Mouse (Mus musculus) kidney, postnatal 0 days (tissue): ENCODE measurements around the gene Polr2a. TPM values are rescaled to one million over a fixed set of nuclear protein-coding genes. Genes with fewer than 3 reads are reported as not detected.

ENCODE experiments used
- ATAC-seq: fragments of 200-750 bp; cut with Nextera tagmentation; replicated peaks from 2 replicates; pipeline ENCODE4 v1.8.0; 2017; ENCODE audit warnings: low read depth, moderate number of reproducible peaks, moderate TSS enrichment, moderate library complexity; ENCODE audit not compliant: low FRiP score
- DNase-seq: peaks from one replicate; pipeline ENCODE4 v3.0.0-alpha.2; 2016; ENCODE audit warnings: low spot score
- H3K27ac ChIP-seq: fragments of 300-500 bp; sonication (generic); 2 replicates; pipeline ENCODE4 v1.5.1; 2014; ENCODE audit warnings: mild to moderate bottlenecking
- H3K27me3 ChIP-seq: fragments of 300-500 bp; sonication (generic); 2 replicates; pipeline ENCODE4 v1.6.1; 2014; ENCODE audit warnings: low read length, mixed read lengths; ENCODE audit not compliant: insufficient read depth
- H3K36me3 ChIP-seq: fragments of 300-500 bp; sonication (generic); 2 replicates; pipeline ENCODE4 v1.6.1; 2014; ENCODE audit warnings: low read length, mixed read lengths; ENCODE audit not compliant: insufficient read depth
- H3K4me1 ChIP-seq: fragments of 300-500 bp; sonication (generic); replicated peaks from 2 replicates; pipeline ENCODE4 v1.6.1; 2014; ENCODE audit warnings: antibody characterized with exemption, low read length, mixed read lengths; ENCODE audit not compliant: insufficient read depth
- H3K4me2 ChIP-seq: fragments of 300-500 bp; sonication (generic); 2 replicates; pipeline ENCODE4 v1.6.1; 2014; ENCODE audit warnings: mild to moderate bottlenecking, low read length, moderate library complexity, mixed read lengths
- H3K4me3 ChIP-seq: fragments of 300-500 bp; sonication (generic); replicated peaks from 2 replicates; pipeline ENCODE4 v1.5.1; 2014; ENCODE audit warnings: low read depth, low read length
- H3K9ac ChIP-seq: fragments of 300-500 bp; sonication (generic); 2 replicates; pipeline ENCODE4 v1.6.1; 2014; ENCODE audit warnings: low read depth, low read length
- H3K9me3 ChIP-seq: fragments of 300-500 bp; sonication (generic); replicated peaks from 2 replicates; pipeline ENCODE4 v1.6.1; 2016; ENCODE audit warnings: low read length, inconsistent platforms, mixed read lengths
- CTCF ChIP-seq: IDR thresholded peaks from 2 replicates; pipeline ENCODE4 v1.5.1; 2016; ENCODE audit warnings: antibody characterized with exemption, low read depth, mild to moderate bottlenecking, moderate library complexity
- WGBS: fragments of 180-500 bp; shearing (Covaris S2); extraction: QIAGEN DNeasy Blood & Tissue Kit; methylation state at CpG from one replicate; pipeline ENCODE4 v1.1.7; 2014; 5-methylcytosine and 5-hydroxymethylcytosine counted together
- polyA plus RNA-seq: library from polyadenylated mRNA; unstranded; fragments of >200 nt; fragmentation: Nextera tagmentation; extraction: Ambion mirVana; gene quantifications from 2 replicates; pipeline ENCODE4 v1.2.1, GENCODE M21; 2015

Polr2a gene
- polyA plus RNA-seq, 1 experiment from 2014 or later: 21.0 TPM

GRCm38 (mm10) chr11:69698574-69698973, 59.9 kb downstream of the Polr2a start:
- Histone ChIP-seq H3K9me3 (no peaks in the 10 kb centered on the region), H3K4me3 (no peak overlapping the region), H3K27me3 (no peaks in the 10 kb centered on the region), H3K4me2 (no peak overlapping the region), H3K4me1 (peaks cover 9% of the 10 kb centered on the region), H3K27ac (no peak overlapping the region), H3K36me3 (no peaks in the 10 kb centered on the region), H3K9ac (no peak overlapping the region)
- TF ChIP-seq CTCF: peak; percentile 34; the same call in 1 of the 2 replicates
- 69% methylated on average over 5 of the region's 5 CpGs for WGBS
- no peak for ATAC-seq
- no peak for DNase-seq

GRCm38 (mm10) chr11:69697396-69697795, 61.0 kb downstream of the Polr2a start:
- no peaks in the 10 kb centered on the region for H3K9me3 ChIP-seq
- no peaks in the 10 kb centered on the region for H3K27me3 ChIP-seq
- H3K36me3 ChIP-seq: no peaks in the 10 kb centered on the region
- ATAC-seq (no peak), DNase-seq (no peak)
- H3K4me3 ChIP-seq: no peak overlapping the region
- 87% methylated on average over 3 of the region's 3 CpGs for WGBS
- peaks cover 14% of the 10 kb centered on the region for H3K4me1 ChIP-seq
- no peak for TF ChIP-seq CTCF
- H3K27ac ChIP-seq: no peak overlapping the region
- H3K9ac ChIP-seq: no peak overlapping the region
- H3K4me2 ChIP-seq: no peak overlapping the region

- Histone ChIP-seq H3K9ac (peak within 1 kb of the TSS; percentile 88), H3K4me1 (peaks cover 14% of the 10 kb centered on the region), H3K4me2 (peak within 1 kb of the TSS; percentile 88), H3K9me3 (no peaks in the 10 kb centered on the region), H3K27me3 (no peaks in the 10 kb centered on the region), H3K27ac (peak within 1 kb of the TSS; percentile 88), H3K36me3 (no peaks in the 10 kb centered on the region), H3K4me3 (peak within 1 kb of the TSS; percentile 63)
- peak; percentile 88 for DNase-seq
- TF ChIP-seq CTCF: peak; percentile 36; the same call in 1 of the 2 replicates
- ATAC-seq: peak; percentile 69
- 2% methylated on average over 40 of the region's 41 CpGs for WGBS
These were observed 62.9 kb downstream of the Polr2a start, which contains the start of the genes Tnfsf12 and Tnfsfm13 for GRCm38 (mm10) chr11:69695361-69696181. Gene Tnfsf12, minus strand, starts transcription at chr11:69695849. Gene Tnfsfm13, minus strand, starts transcription at chr11:69696098.

GRCm38 (mm10) chr11:69695046-69695360, 63.4 kb downstream of the Polr2a start:
- Histone ChIP-seq H3K27ac (peak overlapping the region; percentile 88), H3K9me3 (no peaks in the 10 kb centered on the region), H3K36me3 (no peaks in the 10 kb centered on the region), H3K27me3 (no peaks in the 10 kb centered on the region), H3K4me2 (peak overlapping the region; percentile 88), H3K9ac (peak overlapping the region; percentile 88), H3K4me1 (peaks cover 14% of the 10 kb centered on the region), H3K4me3 (peak overlapping the region; percentile 63)
- ATAC-seq: no peak
- TF ChIP-seq CTCF: no peak
- 28% methylated on average over 6 of the region's 6 CpGs for WGBS
- DNase-seq: no peak

- ATAC-seq (no peak), DNase-seq (no peak)
- WGBS: 50% methylated on average over 11 of the region's 11 CpGs
- Histone ChIP-seq H3K36me3 (no peaks in the 10 kb centered on the region), H3K4me3 (no peak overlapping the region), H3K27me3 (no peaks in the 10 kb centered on the region), H3K9me3 (no peaks in the 10 kb centered on the region), H3K4me1 (peaks cover 14% of the 10 kb centered on the region), H3K4me2 (no peak overlapping the region), H3K9ac (no peak overlapping the region), H3K27ac (peak overlapping the region; percentile 39; the same call in 1 of the 2 replicates)
- TF ChIP-seq CTCF: no peak
These were observed 64.9 kb downstream of the Polr2a start for GRCm38 (mm10) chr11:69693421-69693965.

GRCm38 (mm10) chr11:69692863-69693262, 65.6 kb downstream of the Polr2a start:
- DNase-seq (no peak), ATAC-seq (peak; percentile 59)
- no peak overlapping the region for H3K4me2 ChIP-seq
- no peak overlapping the region for H3K9ac ChIP-seq
- WGBS: 80% methylated on average over 6 of the region's 6 CpGs
- no peak overlapping the region for H3K4me3 ChIP-seq
- peaks cover 14% of the 10 kb centered on the region for H3K4me1 ChIP-seq
- no peak for TF ChIP-seq CTCF
- no peaks in the 10 kb centered on the region for H3K27me3 ChIP-seq
- H3K9me3 ChIP-seq: no peaks in the 10 kb centered on the region
- H3K27ac ChIP-seq: peak overlapping the region; percentile 39; the same call in 1 of the 2 replicates
- no peaks in the 10 kb centered on the region for H3K36me3 ChIP-seq
